Mouse (Mus musculus) kidney, postnatal 25 days (tissue): ENCODE measurements around the gene Adap1.

Experiments used
- DNase-seq, 2 experiments: peaks; one replicate each; pipeline ENCODE4 v3.0.0; 2021; ENCODE audit warnings: mixed read lengths in 2 of 2

Adap1 gene

GRCm38 (mm10) chr5:139283460-139284180, 41.8 kb downstream of the Adap1 start:
- no peak for DNase-seq

GRCm38 (mm10) chr5:139282191-139282590, 43.2 kb downstream of the Adap1 start:
- DNase-seq = peak; percentile 87 to 91

GRCm38 (mm10) chr5:139281373-139282112, 43.9 kb downstream of the Adap1 start:
- DNase-seq = no peak

- DNase-seq = no peak
These were observed 48.1 kb downstream of the Adap1 start for GRCm38 (mm10) chr5:139277287-139277686.

- DNase-seq = no peak
These were observed 53.3 kb downstream of the Adap1 start for GRCm38 (mm10) chr5:139271994-139272554.

- no peak for DNase-seq
These were observed 54.5 kb downstream of the Adap1 start for GRCm38 (mm10) chr5:139270806-139271521.

- DNase-seq = no peak
These were observed 57.8 kb downstream of the Adap1 start for GRCm38 (mm10) chr5:139267661-139268060.

- DNase-seq = no peak
These were observed 64.0 kb downstream of the Adap1 start for GRCm38 (mm10) chr5:139261403-139261802.

- DNase-seq = peak; percentile 61 to 81
These were observed 65.6 kb downstream of the Adap1 start for GRCm38 (mm10) chr5:139259853-139260252.

- no peak for DNase-seq
These were observed 66.9 kb downstream of the Adap1 start for GRCm38 (mm10) chr5:139258371-139259035.

GRCm38 (mm10) chr5:139257818-139258217, 67.6 kb downstream of the Adap1 start:
- DNase-seq = no peak

- DNase-seq = no peak
These were observed 68.2 kb downstream of the Adap1 start for GRCm38 (mm10) chr5:139257265-139257664.

- no peak for DNase-seq
These were observed 69.1 kb downstream of the Adap1 start for GRCm38 (mm10) chr5:139256211-139256765.

GRCm38 (mm10) chr5:139255777-139256176, 69.6 kb downstream of the Adap1 start:
- no peak for DNase-seq

GRCm38 (mm10) chr5:139254938-139255337, 70.5 kb downstream of the Adap1 start:
- DNase-seq = no peak

GRCm38 (mm10) chr5:139253301-139253741, 72.1 kb downstream of the Adap1 start:
- peak; percentile 30 to 69 for DNase-seq

- no peak for DNase-seq
These were observed 72.5 kb downstream of the Adap1 start for GRCm38 (mm10) chr5:139252910-139253245.

- DNase-seq = peak; percentile 100
These were observed 73.1 kb downstream of the Adap1 start, which contains the start of gene Get4 for GRCm38 (mm10) chr5:139252081-139252909. TSS of gene Get4 (plus strand) at chr5:139252324.

- no peak for DNase-seq
These were observed 73.7 kb downstream of the Adap1 start for GRCm38 (mm10) chr5:139251736-139252080.

- no peak for DNase-seq
These were observed 74.1 kb downstream of the Adap1 start for GRCm38 (mm10) chr5:139251279-139251678.

- no peak for DNase-seq
These were observed 76.6 kb downstream of the Adap1 start for GRCm38 (mm10) chr5:139248846-139249245.
